Mouse (Mus musculus): ENCODE results near the gene AY074887.

AY074887 gene

DNA sequence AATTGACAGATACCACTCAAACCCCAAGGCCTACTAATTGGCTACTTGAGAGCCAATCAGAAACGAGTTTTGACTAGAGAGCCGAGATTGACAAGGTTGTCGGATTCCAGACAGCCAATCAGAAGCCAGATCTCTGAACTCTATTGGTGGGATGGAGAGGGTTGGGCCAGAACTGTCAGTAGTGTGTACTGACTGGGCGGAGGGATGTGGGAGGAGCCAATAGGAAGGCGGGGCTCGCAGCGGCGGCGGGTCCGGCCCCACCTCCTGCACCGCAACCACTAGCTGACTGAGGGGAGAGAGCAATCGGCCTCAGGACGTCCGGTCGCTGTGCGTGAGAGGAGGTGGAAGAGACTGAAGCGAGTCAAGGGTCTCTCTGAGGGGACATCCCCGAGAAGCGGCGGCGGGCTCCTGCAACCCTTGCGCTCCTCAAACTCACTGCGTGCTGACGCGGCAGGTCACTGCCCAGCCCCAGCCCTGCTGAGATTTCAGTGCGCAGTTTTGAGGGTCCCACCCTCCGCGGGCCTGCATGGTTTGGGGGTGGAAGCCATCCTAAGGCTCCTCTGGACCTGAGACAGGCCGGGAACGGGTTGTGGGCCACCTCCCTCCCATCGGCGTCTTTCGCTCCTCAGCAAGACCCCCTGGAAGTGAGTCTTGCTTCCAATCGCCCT lies 33.7 kb downstream of the AY074887 start, which contains the start of gene Hykk:
TSS of gene Hykk (plus strand) at position 274 of the 668 bp plus-strand sequence.
- in situ Hi-C loops (cut with MboI; ENCODE audit: unreplicated experiment in 2 of 2) = no loop called here

DNA sequence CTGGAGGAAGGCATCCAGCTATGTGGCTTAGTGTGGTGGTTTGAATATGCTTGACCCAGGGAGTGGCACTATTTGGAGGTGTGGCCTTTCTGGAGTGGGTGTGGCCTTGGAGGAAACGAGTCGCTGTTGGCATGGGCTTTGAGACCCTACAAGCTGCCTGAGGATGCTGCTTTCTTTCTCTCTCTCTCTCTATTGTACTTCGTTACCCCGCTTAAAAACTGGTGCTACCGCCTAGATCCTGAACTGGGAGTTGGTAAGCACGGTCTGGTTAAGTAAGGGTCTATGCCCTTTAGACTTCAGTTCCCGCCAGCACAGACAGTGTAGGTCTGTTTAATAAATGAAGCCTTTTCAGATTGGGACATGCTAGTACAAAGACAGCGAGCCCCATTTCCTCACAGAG lies 34.4 kb downstream of the AY074887 start:
- in situ Hi-C loops (cut with MboI; ENCODE audit: unreplicated experiment in 2 of 2) = no loop called here

DNA sequence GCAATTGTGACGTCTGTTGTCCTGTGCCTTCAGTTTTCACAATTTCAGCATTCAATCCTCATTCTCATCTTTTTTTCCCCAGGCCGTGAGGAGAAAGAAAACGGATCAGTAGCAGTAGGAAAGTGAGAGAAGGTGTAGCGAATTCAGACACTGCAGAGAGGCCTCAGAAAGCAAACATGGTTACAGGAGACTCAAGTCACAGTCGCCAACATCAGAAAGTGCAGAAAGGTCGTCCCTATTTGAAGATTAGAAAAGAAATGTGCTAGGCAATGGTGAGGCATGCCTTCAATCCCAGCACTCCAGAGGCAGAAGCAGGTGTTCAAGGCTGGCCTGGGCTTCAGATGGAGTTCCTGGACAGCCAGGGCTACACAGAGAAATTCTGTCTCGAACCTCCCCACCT lies 35.2 kb downstream of the AY074887 start:
- in situ Hi-C loops (cut with MboI; ENCODE audit: unreplicated experiment in 2 of 2) = no loop called here

DNA sequence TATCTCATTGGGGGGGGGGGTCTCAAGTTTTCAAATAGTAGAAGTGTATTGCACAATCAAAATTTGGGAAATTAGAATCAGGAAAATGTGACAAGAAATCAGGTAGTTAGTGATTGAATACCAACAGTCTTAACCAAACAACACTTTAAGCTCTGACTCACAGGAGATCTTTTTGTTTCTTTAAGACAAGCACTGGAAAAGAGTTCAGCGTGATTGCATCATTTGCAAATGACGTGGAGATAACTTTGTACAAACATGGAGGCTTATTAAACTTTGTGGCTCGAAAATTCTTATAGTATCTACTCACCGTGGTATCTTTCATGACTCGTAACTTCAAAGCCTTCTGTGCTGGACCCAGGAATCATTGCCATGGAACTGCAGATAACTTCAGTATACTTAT lies 41.4 kb downstream of the AY074887 start:
- in situ Hi-C loops (cut with MboI; ENCODE audit: unreplicated experiment in 2 of 2) = loop anchor here in 1 of 2 experiments (5.0 kb wide), 1 partner anchor 37 kb away; no protein-coding TSS in a partner anchor
